Mouse (Mus musculus) gastrocnemius, postnatal 4 days (tissue): ENCODE results near the gene Nufip2. TPM values are rescaled to one million over a fixed set of nuclear protein-coding genes. Genes with fewer than 3 reads are reported as not detected.
"Not testable (repeated sequence)": the region's sequence is repeated elsewhere in the genome, so short reads cannot be mapped to it uniquely, and the experiment has no call there.

Source experiments
- DNase-seq, 2 experiments: peaks; one replicate each; pipeline ENCODE4 v3.0.0; 2021 to 2022; ENCODE audit warnings: low spot score in 2 of 2, mixed read lengths in 2 of 2
- long read RNA-seq, 2 experiments: library from polyadenylated mRNA; stranded (forward); transcript quantifications; one replicate each; pipeline ENCODE4 v2.0.0; 2021
- total RNA-seq, 2 experiments: library from RNA; stranded (reverse); gene quantifications; 2 replicates each; pipeline ENCODE4 v1.2.3; 2021

Nufip2 gene
- total RNA-seq: 10 to 100 TPM; 60.1 to 64.9 TPM
- long read RNA-seq, experiment 1, partial matches to known transcripts: 0 of 4 reads
- long read RNA-seq, experiment 1, other reads (novel, unspliced or antisense): 4 of 4 reads
- long read RNA-seq, experiment 2, full-length matches to known transcripts: 1 of 5 reads
- long read RNA-seq, experiment 2, partial matches to known transcripts: 1 of 5 reads
- long read RNA-seq, experiment 2, other reads (novel, unspliced or antisense): 3 of 5 reads

- peak; percentile 94 to 99 for DNase-seq
Observed at GRCm38 (mm10) chr11:77685383-77686265, at the start of gene Nufip2. TSS of gene Nufip2 (plus strand) at chr11:77686155.

GRCm38 (mm10) chr11:77641390-77641789 is 44.6 kb upstream of the Nufip2 start:
- DNase-seq: no peak

DNA sequence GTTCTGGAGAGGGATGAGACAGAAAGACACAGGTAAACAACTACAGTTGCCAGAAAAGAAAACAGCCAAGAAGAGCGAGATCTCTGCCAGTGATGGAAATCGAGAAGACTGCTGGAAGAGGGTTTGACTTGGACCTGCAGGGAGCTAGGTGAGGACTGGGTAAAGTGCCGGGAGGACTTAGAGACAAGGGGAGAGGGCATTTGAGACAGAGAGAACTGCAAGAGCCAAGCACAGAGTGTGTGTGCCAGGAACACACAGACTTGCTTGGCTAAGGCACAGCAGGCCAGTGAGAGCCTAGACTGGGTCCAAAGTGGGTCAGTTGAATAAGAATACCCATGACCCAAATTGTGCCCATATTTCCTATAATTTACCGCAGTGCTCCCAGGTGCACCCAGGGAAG is 40.5 kb upstream of the Nufip2 start:
- DNase-seq: no peak

DNA sequence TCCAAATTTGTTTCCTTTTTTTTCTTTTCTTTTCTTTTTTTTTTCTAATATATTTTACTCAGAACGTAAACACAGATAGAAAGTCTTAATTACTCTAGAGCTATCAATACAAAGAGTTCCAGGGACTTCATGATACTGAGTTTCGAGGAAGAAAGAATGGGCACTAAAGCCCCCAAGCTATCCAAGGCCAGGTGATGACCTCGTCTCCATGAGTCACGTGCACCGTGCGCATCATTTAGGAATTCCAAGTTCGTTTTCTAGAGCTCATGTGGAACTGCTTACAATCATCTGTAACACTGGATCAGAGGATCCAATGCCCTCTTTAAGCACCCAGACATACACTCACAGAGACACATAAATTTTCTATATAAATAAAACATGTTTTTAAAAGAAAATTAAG is 37.1 kb upstream of the Nufip2 start:
- no peak for DNase-seq

GRCm38 (mm10) chr11:77652484-77652883 is 33.5 kb upstream of the Nufip2 start:
- no peak for DNase-seq

GRCm38 (mm10) chr11:77653406-77654190 is 32.4 kb upstream of the Nufip2 start:
- DNase-seq: not testable (repeated sequence)

GRCm38 (mm10) chr11:77659986-77660385 is 26.0 kb upstream of the Nufip2 start:
- no peak for DNase-seq

DNA sequence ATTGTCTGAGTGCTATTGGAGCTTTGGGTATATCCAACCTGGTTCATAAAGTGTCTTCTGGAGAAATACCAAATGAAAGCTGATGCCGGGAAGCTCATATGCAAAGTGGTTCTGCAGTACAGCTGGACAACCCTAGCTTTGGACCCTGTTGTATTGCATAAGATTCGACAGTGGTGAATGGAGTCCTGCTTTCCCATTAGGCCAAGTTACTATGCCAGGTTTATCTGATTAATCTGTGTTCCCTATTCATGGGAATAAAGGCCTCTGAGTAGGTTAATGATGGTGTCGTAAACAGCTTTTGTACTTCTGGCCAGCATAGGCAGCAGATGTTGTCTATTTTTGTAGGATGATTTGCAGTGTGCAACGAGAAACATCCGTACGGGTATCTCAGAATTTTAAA is 22.3 kb upstream of the Nufip2 start:
- DNase-seq: no peak

- no peak for DNase-seq
Observed at GRCm38 (mm10) chr11:77664046-77664445, 21.9 kb upstream of the Nufip2 start.

- not testable (repeated sequence) for DNase-seq
Observed at GRCm38 (mm10) chr11:77665384-77665783, 20.6 kb upstream of the Nufip2 start.

DNA sequence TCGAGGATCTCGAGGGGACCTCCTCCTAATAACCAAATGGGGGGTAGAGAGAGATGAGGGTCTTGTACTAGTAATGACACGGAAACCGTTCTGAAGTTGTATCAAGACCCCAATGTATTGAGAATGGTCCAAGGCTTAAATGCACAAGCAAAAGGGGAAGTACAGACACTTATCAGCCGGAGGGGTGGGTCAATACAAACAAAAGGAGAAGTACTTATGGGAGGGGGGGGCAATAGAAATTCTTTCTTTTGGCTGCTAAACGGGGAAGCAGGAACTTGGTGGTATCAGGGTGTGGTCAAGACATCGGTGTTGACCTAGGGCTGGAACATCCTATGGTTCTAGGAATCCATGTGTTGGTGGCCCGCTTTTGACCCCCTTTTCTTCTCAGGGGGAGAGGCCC is 19.2 kb upstream of the Nufip2 start:
- not testable (repeated sequence) for DNase-seq

DNA sequence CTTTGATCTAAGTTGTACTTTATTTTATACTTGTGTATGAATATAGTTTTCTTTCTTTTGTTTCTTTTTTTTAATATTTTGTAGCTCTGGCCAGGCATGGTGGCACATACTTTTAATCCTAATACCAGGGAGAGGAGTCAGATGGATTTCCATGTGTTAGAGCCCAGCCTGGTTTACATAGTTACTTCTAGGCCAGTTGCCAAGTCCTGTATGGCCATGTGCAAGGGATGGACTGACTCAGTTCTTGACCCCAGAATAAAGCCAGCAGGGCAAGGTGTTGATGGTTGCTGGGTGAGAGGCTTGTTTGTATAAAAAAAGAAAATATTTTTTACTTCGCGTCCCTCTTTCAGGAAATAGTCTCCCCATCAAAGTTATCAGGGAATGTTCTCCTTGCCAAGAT is 13.2 kb upstream of the Nufip2 start:
- DNase-seq: no peak

GRCm38 (mm10) chr11:77673428-77673991 is 12.4 kb upstream of the Nufip2 start:
- DNase-seq: no peak

GRCm38 (mm10) chr11:77680018-77680417 is 5.9 kb upstream of the Nufip2 start:
- DNase-seq: no peak

DNA sequence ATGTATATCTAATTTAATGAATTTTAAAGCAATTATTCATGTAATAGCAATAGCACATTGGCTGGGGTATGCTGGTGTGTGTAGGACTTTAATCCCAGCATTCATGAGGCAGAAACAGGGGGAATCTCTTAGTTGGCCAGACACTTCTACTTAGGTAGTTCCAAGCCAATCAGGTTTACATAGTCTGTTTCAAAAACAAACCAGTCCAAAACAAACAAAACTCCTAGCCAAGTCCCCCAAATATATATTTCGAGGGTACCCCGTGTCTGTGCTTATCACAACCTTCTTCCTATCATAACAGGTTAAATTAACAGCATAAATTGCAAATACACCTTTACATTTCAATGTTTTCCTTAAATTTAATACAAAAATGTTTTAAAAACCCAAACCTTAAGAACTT is 1.1 kb upstream of the Nufip2 start:
- no peak for DNase-seq

- peak in 1 of 2 experiments; percentile 36 for DNase-seq
Observed at GRCm38 (mm10) chr11:77686346-77686840, 438 bp downstream of the Nufip2 start.

GRCm38 (mm10) chr11:77686841-77687540 is 1.0 kb downstream of the Nufip2 start:
- DNase-seq: peak; percentile 34 to 69

DNA sequence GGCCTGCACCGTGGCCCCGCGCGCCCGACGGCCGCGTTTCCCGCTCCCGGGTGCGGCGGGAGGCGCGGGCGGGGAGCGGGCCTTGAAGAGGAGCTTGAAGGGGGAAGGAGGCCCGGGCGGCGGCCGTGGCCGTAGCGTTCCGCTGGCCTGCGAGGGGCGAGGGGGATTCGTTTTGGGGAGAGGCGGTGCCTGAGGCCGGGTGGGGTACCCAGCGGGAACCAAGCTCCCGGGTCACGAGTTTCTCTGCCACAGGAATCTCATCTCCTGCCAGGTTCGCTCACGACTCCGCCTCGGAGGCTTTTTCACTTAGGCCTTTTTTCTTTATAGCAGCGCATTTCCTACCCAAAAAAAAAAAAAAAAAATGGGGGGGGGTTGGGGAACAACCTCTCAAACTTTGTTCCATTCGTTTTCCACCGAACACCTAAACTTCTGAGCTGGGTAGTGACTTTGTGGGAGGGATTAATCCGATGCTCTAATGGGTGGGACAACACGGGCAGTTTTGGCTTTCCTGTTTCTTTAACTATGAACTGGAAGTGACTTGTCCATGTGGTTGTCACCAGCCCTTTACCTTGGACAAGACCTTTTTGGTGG is 1.7 kb downstream of the Nufip2 start:
- DNase-seq: peak; percentile 36 to 52

DNA sequence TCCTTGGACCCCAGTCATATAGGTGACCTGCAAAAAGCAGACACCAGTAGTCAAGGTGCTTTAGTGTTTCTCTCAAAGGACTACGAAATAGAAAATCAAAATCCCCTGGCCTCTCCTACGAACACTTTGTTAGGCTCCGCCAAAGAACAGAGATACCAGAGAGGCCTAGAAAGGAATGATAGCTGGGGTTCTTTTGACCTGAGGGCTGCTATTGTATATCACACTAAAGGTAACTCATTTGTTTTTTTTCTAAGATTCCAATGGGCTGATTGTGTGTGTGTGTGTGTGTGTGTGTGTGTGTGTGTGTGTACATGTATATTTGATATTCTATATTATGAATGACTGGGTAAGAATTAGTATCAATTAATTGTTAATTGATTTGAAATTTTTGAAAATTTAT is 7.1 kb downstream of the Nufip2 start:
- DNase-seq: no peak

GRCm38 (mm10) chr11:77697232-77697631 is 11.3 kb downstream of the Nufip2 start:
- no peak for DNase-seq
